ENCODE assay signal across 8 mouse cellular contexts in the genomic region with DNA sequence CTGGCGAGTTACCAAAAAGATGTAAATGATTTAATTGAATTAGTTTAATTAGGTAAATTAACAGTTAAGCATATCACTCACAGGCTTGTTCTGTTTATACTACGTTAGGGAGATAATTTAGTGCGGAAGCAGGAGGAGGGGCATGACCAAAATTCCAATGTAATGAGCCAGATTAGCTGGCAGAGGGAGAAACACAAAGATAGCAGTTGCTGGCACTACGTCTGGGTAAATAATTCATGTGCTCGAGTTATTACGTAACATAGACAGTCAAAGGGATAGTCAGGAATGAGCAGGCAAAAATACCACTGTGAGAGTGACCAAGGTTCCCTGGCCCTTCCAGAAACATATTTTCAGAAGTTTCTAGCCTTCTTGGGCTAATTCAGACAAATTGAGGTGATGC.
DNase-seq lines count a peak whose midpoint lies in the region; ATAC-seq and TF ChIP-seq lines count a peak whose summit lies in the region.
"Had no signal": no experiment of that assay in that cellular context is flagged by ENCODE, and none has a peak within 500 bp of the region (broad histone marks: within the 10 kb centered on the region; RNA-seq: fewer than 3 reads in every experiment).

No protein-coding gene starts in this region.

- no peak for TF ChIP-seq CTCF in Patski (IDR thresholded peaks at IDR 0.05)

- CTCF ChIA-PET in Patski (lab: Charles Lee), result no interaction called here

- no peaks in the 10 kb centered on the region for H3K27me3 ChIP-seq in Patski
- H3K27me3 ChIP-seq: embryonic facial prominence, embryonic 13.5 days had no signal

- POLR2A ChIA-PET in Patski (lab: Charles Lee), result no interaction called here

- in situ Hi-C loops in Patski (cut with MboI; ENCODE audit: low pct_unique_long_range_greater_than_20kb), result no loop called here

- peak; percentile 16 to 65 for DNase-seq in layer of hippocampus, adult 18-20 months (ENCODE audit: low spot score in 2 of 2)
- no peak for DNase-seq in layer of hippocampus, postnatal 10 days (ENCODE audit: low spot score in 2 of 2)
- peak; percentile 60 for DNase-seq in Patski (ENCODE audit: low read depth, low spot score)
- peak; percentile 72 to 78 for DNase-seq in adrenal gland, postnatal 36 days
- DNase-seq in lung, postnatal 14 days, result peak; percentile 7
- DNase-seq in spleen, postnatal 10 days (ENCODE audit: low spot score in 2 of 2), result no peak
- no peak for DNase-seq in gastrocnemius, postnatal 14 days

- intact Hi-C loops in gastrocnemius, postnatal 14 days (cut with DNase I; ENCODE audit: low total_unique reads), result no loop called here

- ATAC-seq in Patski, result peak; percentile 92

Comparison
In these comparisons a context has a peak if more than half of its experiments do, and no peak if none do; other contexts are left out.
1. DNase-seq: peak in layer of hippocampus, adult 18-20 months (2 of 2), Patski (single experiment), adrenal gland, postnatal 36 days (2 of 2) and lung, postnatal 14 days (single experiment); none in layer of hippocampus, postnatal 10 days (0 of 2), spleen, postnatal 10 days (0 of 2) and gastrocnemius, postnatal 14 days (single experiment).